In the genomic region with DNA sequence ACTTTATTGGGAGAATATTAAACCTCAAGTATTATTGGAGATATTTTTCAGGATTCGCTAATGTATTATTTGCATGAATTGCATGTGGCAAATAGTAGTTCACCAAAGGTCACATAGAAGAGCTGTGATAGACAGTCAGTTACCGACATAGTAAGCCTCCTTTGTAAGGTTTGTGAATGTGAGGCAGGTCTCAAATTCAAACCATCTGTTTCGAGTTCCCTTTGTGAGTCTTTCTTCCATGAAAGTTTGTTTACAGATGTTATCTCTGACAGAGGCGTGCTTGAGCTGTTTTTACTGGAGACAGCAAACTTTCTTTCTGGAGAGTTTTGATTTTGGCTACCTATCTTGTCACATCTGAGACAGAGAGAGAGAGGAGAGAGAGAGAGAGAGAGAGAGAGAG, we compare ENCODE assay signal across 24 mouse cellular contexts. TPM values are rescaled to one million over a fixed set of nuclear protein-coding genes. Genes with fewer than 3 reads are reported as not detected.
DNase-seq lines count a peak whose midpoint lies in the region; ATAC-seq and TF ChIP-seq lines count a peak whose summit lies in the region.
"Had no signal": no experiment of that assay in that cellular context is flagged by ENCODE, and none has a peak within 500 bp of the region (broad histone marks: within the 10 kb centered on the region; RNA-seq: fewer than 3 reads in every experiment).

No protein-coding gene starts in this region.

- no peaks in the 10 kb centered on the region for H3K36me3 ChIP-seq in lung, embryonic 14.5 days (ENCODE audit: insufficient read depth)
- H3K36me3 ChIP-seq: embryonic facial prominence, embryonic 12.5 days; forebrain, embryonic 12.5 days; hindbrain, embryonic 13.5 days; intestine, embryonic 15.5 days had no signal

- ATAC-seq in lung, embryonic 14.5 days (ENCODE audit: insufficient read depth) = no peak
- ATAC-seq: forebrain, embryonic 16.5 days; hindbrain, embryonic 16.5 days; intestine, embryonic 15.5 days; Patski had no signal

- DNase-seq in lung, embryonic 14.5 days = peak; percentile 37
- DNase-seq in lung, adult 18-20 months = no peak
- DNase-seq in NIH3T3 (ENCODE audit: low read depth) = peak; percentile 4
- peak; percentile 39 for DNase-seq in embryo, embryonic 11 days
- DNase-seq in frontal cortex, postnatal 10 days (ENCODE audit: low spot score in 2 of 2) = no peak
- DNase-seq in adrenal gland, adult 2 months = no peak
- DNase-seq: adrenal gland, postnatal 14 days; cerebellum, adult 11 months; cerebellum, adult 2 months; cerebellum, adult 9-11 months; cerebellum, postnatal 25 days; gastrocnemius, adult 2 months; gastrocnemius, postnatal 14 days; heart, adult 11 months; kidney, adult 11 months had no signal

- H3K9me3 ChIP-seq in lung, embryonic 14.5 days (ENCODE audit: low read depth, low read length) = no peaks in the 10 kb centered on the region
- H3K9me3 ChIP-seq: embryonic facial prominence, embryonic 12.5 days; forebrain, embryonic 12.5 days; hindbrain, embryonic 13.5 days; intestine, embryonic 15.5 days had no signal

- no peaks in the 10 kb centered on the region for H3K4me1 ChIP-seq in lung, embryonic 14.5 days (ENCODE audit: insufficient read depth)
- H3K4me1 ChIP-seq: embryonic facial prominence, embryonic 12.5 days; forebrain, embryonic 12.5 days; hindbrain, embryonic 13.5 days; intestine, embryonic 15.5 days had no signal

- TF ChIP-seq CTCF in lung, embryonic 14.5 days (IDR thresholded peaks at IDR 0.05; ENCODE audit: low read depth) = no peak

- H3K9ac ChIP-seq in lung, embryonic 14.5 days = no peak overlapping the region
- H3K9ac ChIP-seq: embryonic facial prominence, embryonic 12.5 days; forebrain, embryonic 12.5 days; hindbrain, embryonic 13.5 days; intestine, embryonic 15.5 days had no signal

- WGBS in lung, embryonic 14.5 days = 17% methylated on average over 4 of the region's 4 CpGs

- no peak overlapping the region for H3K27ac ChIP-seq in lung, embryonic 14.5 days (ENCODE audit: low read depth)
- H3K27ac ChIP-seq: embryonic facial prominence, embryonic 12.5 days; forebrain, embryonic 12.5 days; gastrocnemius, adult 2 months; hindbrain, embryonic 13.5 days; intestine, embryonic 15.5 days had no signal

- H3K4me3 ChIP-seq in lung, embryonic 14.5 days (ENCODE audit: low read depth, low read length) = no peak overlapping the region
- H3K4me3 ChIP-seq: embryonic facial prominence, embryonic 12.5 days; erythroblast, embryonic 14.5 days; forebrain, embryonic 12.5 days; gastrocnemius, adult 2 months; hindbrain, embryonic 13.5 days; intestine, embryonic 15.5 days had no signal

- no peak overlapping the region for H3K4me2 ChIP-seq in lung, embryonic 14.5 days
- H3K4me2 ChIP-seq: embryonic facial prominence, embryonic 12.5 days; forebrain, embryonic 12.5 days; heart, embryonic 11.5 days; hindbrain, embryonic 13.5 days; intestine, embryonic 15.5 days had no signal

- H3K27me3 ChIP-seq in lung, embryonic 14.5 days (ENCODE audit: insufficient read depth, low read length) = no peaks in the 10 kb centered on the region
- H3K27me3 ChIP-seq: embryonic facial prominence, embryonic 12.5 days; forebrain, embryonic 12.5 days; hindbrain, embryonic 13.5 days; intestine, embryonic 15.5 days had no signal

RNA-seq across cellular contexts. Expression of a gene that starts 11.9 kb away (rescaled TPM):
- 14.5 and 14.8 TPM in 2 replicates for polyA plus RNA-seq in lung, embryonic 14.5 days (2014; fragmentation: Nextera tagmentation; extraction: Ambion mirVana)
- 1 to 10 TPM; 2.9 to 4.5 TPM for total RNA-seq in adrenal gland, adult 2 months (2021)
- 6.0 and 6.8 TPM in 2 replicates for polyA plus RNA-seq in adrenal gland, adult 2 months (2012; rRNA removed)
- polyA plus RNA-seq: erythroblast, embryonic 14.5 days had no signal

Comparison
In these comparisons a context has a peak if more than half of its experiments do, and no peak if none do; other contexts are left out.
1. DNase-seq: peak in lung, embryonic 14.5 days (single experiment), NIH3T3 (single experiment) and embryo, embryonic 11 days (single experiment); none in lung, adult 18-20 months (0 of 2), frontal cortex, postnatal 10 days (0 of 2) and adrenal gland, adult 2 months (single experiment).